Mouse (Mus musculus): Measurements from ENCODE around the gene Lrrk1. TPM values are rescaled to one million over a fixed set of nuclear protein-coding genes. Genes with fewer than 3 reads are reported as not detected.

Gene Lrrk1
- polyA plus RNA-seq, 1 experiment from 2014 or later, result 6.7 TPM

DNA sequence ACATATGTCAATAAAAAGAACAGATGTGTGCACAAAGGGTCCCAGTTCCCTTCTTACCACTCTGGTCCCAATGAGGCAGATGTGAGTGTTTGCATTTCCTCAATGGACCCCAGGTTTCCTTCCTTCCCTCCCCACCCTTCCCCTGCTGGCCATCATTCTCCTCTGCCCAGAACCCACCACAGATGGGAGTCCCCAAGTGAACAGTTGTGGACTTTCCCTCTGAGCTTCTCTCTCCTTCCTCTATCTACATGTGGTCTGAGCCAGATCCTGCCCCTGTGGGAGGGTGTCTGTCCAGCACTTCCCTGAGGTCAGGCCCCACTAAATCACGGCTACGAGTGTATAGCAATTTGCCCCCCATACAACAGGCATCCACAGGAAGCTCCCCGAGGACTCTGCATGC, 33.2 kb downstream of the Lrrk1 start:
- H3K9me3 ChIP-seq (replicated peaks; ENCODE audit: control insufficient read depth, low read length), result no peaks in the 10 kb centered on the region
- H3K4me1 ChIP-seq (ENCODE audit: control insufficient read depth, low read depth, low read length), result no peaks in the 10 kb centered on the region; the same call in 1 of the 2 replicates
- no peaks in the 10 kb centered on the region for H3K36me3 ChIP-seq (ENCODE audit: control insufficient read depth, insufficient read depth)
- H3K27me3 ChIP-seq (ENCODE audit: control insufficient read depth, insufficient read depth, low read depth, low read length), result no peaks in the 10 kb centered on the region
- no peak overlapping the region for H3K27ac ChIP-seq (ENCODE audit: low read length)
- no peak overlapping the region for H3K9ac ChIP-seq (ENCODE audit: low read depth, low read length)
- WGBS (ENCODE audit: insufficient replicate concordance), result 51% methylated on average over 3 of the region's 3 CpGs
- no peak for ATAC-seq (ENCODE audit: low read depth)
- no peak overlapping the region for H3K4me2 ChIP-seq (ENCODE audit: low read depth, low read length)
- no peak overlapping the region for H3K4me3 ChIP-seq (ENCODE audit: low read depth, low read length)

GRCm38 (mm10) chr7:66351074-66351473, 37.1 kb downstream of the Lrrk1 start:
- Histone ChIP-seq H3K36me3 (ENCODE audit: control insufficient read depth, insufficient read depth) (no peaks in the 10 kb centered on the region), H3K4me3 (ENCODE audit: low read depth, low read length) (no peak overlapping the region), H3K27me3 (ENCODE audit: control insufficient read depth, insufficient read depth, low read depth, low read length) (no peaks in the 10 kb centered on the region), H3K9me3 (replicated peaks; ENCODE audit: control insufficient read depth, low read length) (no peaks in the 10 kb centered on the region), H3K4me1 (ENCODE audit: control insufficient read depth, low read depth, low read length) (peaks cover 3% of the 10 kb centered on the region), H3K4me2 (ENCODE audit: low read depth, low read length) (no peak overlapping the region), H3K27ac (ENCODE audit: low read length) (no peak overlapping the region), H3K9ac (ENCODE audit: low read depth, low read length) (no peak overlapping the region)
- ATAC-seq (ENCODE audit: low read depth), result no peak
- 62% methylated on average over 4 of the region's 4 CpGs for WGBS (ENCODE audit: insufficient replicate concordance)

GRCm38 (mm10) chr7:66349670-66350069, 38.5 kb downstream of the Lrrk1 start:
- Histone ChIP-seq H3K4me3 (ENCODE audit: low read depth, low read length) (no peak overlapping the region), H3K4me2 (ENCODE audit: low read depth, low read length) (no peak overlapping the region), H3K36me3 (ENCODE audit: control insufficient read depth, insufficient read depth) (no peaks in the 10 kb centered on the region), H3K27ac (ENCODE audit: low read length) (no peak overlapping the region), H3K27me3 (ENCODE audit: control insufficient read depth, insufficient read depth, low read depth, low read length) (no peaks in the 10 kb centered on the region), H3K9me3 (replicated peaks; ENCODE audit: control insufficient read depth, low read length) (no peaks in the 10 kb centered on the region), H3K9ac (ENCODE audit: low read depth, low read length) (no peak overlapping the region), H3K4me1 (ENCODE audit: control insufficient read depth, low read depth, low read length) (peaks cover 3% of the 10 kb centered on the region)
- no peak for ATAC-seq (ENCODE audit: low read depth)
- WGBS (ENCODE audit: insufficient replicate concordance), result 58% methylated on average over 11 of the region's 11 CpGs

DNA sequence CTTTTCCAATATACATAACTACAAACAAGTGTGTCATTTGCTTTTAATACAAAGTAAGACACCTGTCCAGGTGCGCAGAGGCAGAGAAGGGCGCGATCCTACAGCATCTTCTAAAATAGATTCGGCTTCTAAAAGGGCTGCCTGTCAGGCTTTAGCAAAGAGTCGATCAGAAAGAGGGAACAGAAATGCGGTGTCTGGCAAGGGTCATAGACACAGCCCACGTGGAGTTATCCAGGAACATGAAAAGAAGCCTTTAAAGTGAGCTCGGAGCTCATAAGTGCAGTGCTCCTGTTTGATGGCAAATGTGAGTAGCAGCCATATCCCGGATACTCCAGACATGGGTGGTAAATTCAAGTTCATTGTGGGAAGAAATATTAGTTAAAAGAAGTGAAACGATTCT, 39.6 kb downstream of the Lrrk1 start:
- Histone ChIP-seq H3K27ac (ENCODE audit: low read length) (no peak overlapping the region), H3K27me3 (ENCODE audit: control insufficient read depth, insufficient read depth, low read depth, low read length) (no peaks in the 10 kb centered on the region), H3K36me3 (ENCODE audit: control insufficient read depth, insufficient read depth) (no peaks in the 10 kb centered on the region), H3K4me3 (ENCODE audit: low read depth, low read length) (no peak overlapping the region), H3K4me1 (ENCODE audit: control insufficient read depth, low read depth, low read length) (peaks cover 3% of the 10 kb centered on the region), H3K9me3 (replicated peaks; ENCODE audit: control insufficient read depth, low read length) (no peaks in the 10 kb centered on the region), H3K9ac (ENCODE audit: low read depth, low read length) (no peak overlapping the region), H3K4me2 (ENCODE audit: low read depth, low read length) (no peak overlapping the region)
- no peak for ATAC-seq (ENCODE audit: low read depth)
- WGBS (ENCODE audit: insufficient replicate concordance), result 73% methylated on average over 10 of the region's 10 CpGs

GRCm38 (mm10) chr7:66346959-66347663, 41.0 kb downstream of the Lrrk1 start:
- WGBS (ENCODE audit: insufficient replicate concordance), result 54% methylated on average over 9 of the region's 9 CpGs
- peaks cover 3% of the 10 kb centered on the region for H3K4me1 ChIP-seq (ENCODE audit: control insufficient read depth, low read depth, low read length)
- no peak overlapping the region for H3K9ac ChIP-seq (ENCODE audit: low read depth, low read length)
- no peaks in the 10 kb centered on the region for H3K9me3 ChIP-seq (replicated peaks; ENCODE audit: control insufficient read depth, low read length)
- no peaks in the 10 kb centered on the region for H3K27me3 ChIP-seq (ENCODE audit: control insufficient read depth, insufficient read depth, low read depth, low read length)
- H3K4me3 ChIP-seq (ENCODE audit: low read depth, low read length), result no peak overlapping the region
- no peaks in the 10 kb centered on the region for H3K36me3 ChIP-seq (ENCODE audit: control insufficient read depth, insufficient read depth)
- no peak overlapping the region; the same call in 1 of the 2 replicates for H3K27ac ChIP-seq (ENCODE audit: low read length)
- peak; percentile 60 for ATAC-seq (ENCODE audit: low read depth)
- H3K4me2 ChIP-seq (ENCODE audit: low read depth, low read length), result no peak overlapping the region

DNA sequence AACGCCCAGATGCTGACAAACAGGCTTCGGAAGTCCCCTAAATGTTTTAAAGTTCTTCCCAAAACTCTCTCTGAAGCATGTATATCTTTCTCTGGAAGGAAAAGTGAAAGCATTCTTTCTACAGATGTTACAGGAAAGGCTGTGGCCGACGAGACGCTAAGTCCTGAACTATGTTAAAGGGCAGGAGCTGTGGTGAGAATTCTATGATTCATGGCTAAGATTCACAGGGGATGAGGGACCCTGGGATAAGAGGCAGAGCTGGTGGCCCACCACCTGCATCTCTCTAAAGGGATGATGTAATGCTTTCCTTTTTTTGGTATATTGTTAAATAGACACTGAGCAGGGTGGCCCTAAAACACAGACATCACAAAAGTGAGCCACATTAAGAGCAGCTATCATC, 44.8 kb downstream of the Lrrk1 start:
- H3K9me3 ChIP-seq (replicated peaks; ENCODE audit: control insufficient read depth, low read length), result no peaks in the 10 kb centered on the region
- peaks cover 3% of the 10 kb centered on the region for H3K4me1 ChIP-seq (ENCODE audit: control insufficient read depth, low read depth, low read length)
- H3K27me3 ChIP-seq (ENCODE audit: control insufficient read depth, insufficient read depth, low read depth, low read length), result no peaks in the 10 kb centered on the region
- no peaks in the 10 kb centered on the region; the same call in 1 of the 2 replicates for H3K36me3 ChIP-seq (ENCODE audit: control insufficient read depth, insufficient read depth)
- ATAC-seq (ENCODE audit: low read depth), result no peak
- no peak overlapping the region for H3K4me2 ChIP-seq (ENCODE audit: low read depth, low read length)
- no peak overlapping the region for H3K9ac ChIP-seq (ENCODE audit: low read depth, low read length)
- 69% methylated on average over 5 of the region's 5 CpGs for WGBS (ENCODE audit: insufficient replicate concordance)
- no peak overlapping the region for H3K27ac ChIP-seq (ENCODE audit: low read length)
- no peak overlapping the region for H3K4me3 ChIP-seq (ENCODE audit: low read depth, low read length)

GRCm38 (mm10) chr7:66342831-66343230, 45.3 kb downstream of the Lrrk1 start:
- Histone ChIP-seq H3K27me3 (ENCODE audit: control insufficient read depth, insufficient read depth, low read depth, low read length) (no peaks in the 10 kb centered on the region), H3K27ac (ENCODE audit: low read length) (no peak overlapping the region), H3K4me2 (ENCODE audit: low read depth, low read length) (no peak overlapping the region), H3K36me3 (ENCODE audit: control insufficient read depth, insufficient read depth) (no peaks in the 10 kb centered on the region; the same call in 1 of the 2 replicates), H3K4me3 (ENCODE audit: low read depth, low read length) (no peak overlapping the region), H3K9ac (ENCODE audit: low read depth, low read length) (no peak overlapping the region), H3K9me3 (replicated peaks; ENCODE audit: control insufficient read depth, low read length) (no peaks in the 10 kb centered on the region), H3K4me1 (ENCODE audit: control insufficient read depth, low read depth, low read length) (peaks cover 3% of the 10 kb centered on the region)
- WGBS (ENCODE audit: insufficient replicate concordance), result 67% methylated on average over 6 of the region's 6 CpGs
- ATAC-seq (ENCODE audit: low read depth), result 0 out of 2 replicates have a peak, but pooled peaks have one; percentile 9

- H3K9ac ChIP-seq (ENCODE audit: low read depth, low read length), result no peak overlapping the region
- no peaks in the 10 kb centered on the region for H3K9me3 ChIP-seq (replicated peaks; ENCODE audit: control insufficient read depth, low read length)
- H3K27me3 ChIP-seq (ENCODE audit: control insufficient read depth, insufficient read depth, low read depth, low read length), result no peaks in the 10 kb centered on the region
- H3K36me3 ChIP-seq (ENCODE audit: control insufficient read depth, insufficient read depth), result no peaks in the 10 kb centered on the region; the same call in 1 of the 2 replicates
- peaks cover 3% of the 10 kb centered on the region for H3K4me1 ChIP-seq (ENCODE audit: control insufficient read depth, low read depth, low read length)
- H3K4me3 ChIP-seq (ENCODE audit: low read depth, low read length), result no peak overlapping the region
- H3K27ac ChIP-seq (ENCODE audit: low read length), result no peak overlapping the region
- WGBS (ENCODE audit: insufficient replicate concordance), result 34% methylated on average over 4 of the region's 4 CpGs
- H3K4me2 ChIP-seq (ENCODE audit: low read depth, low read length), result no peak overlapping the region
- no peak for ATAC-seq (ENCODE audit: low read depth)
Measured at GRCm38 (mm10) chr7:66342323-66342722, 45.8 kb downstream of the Lrrk1 start.

DNA sequence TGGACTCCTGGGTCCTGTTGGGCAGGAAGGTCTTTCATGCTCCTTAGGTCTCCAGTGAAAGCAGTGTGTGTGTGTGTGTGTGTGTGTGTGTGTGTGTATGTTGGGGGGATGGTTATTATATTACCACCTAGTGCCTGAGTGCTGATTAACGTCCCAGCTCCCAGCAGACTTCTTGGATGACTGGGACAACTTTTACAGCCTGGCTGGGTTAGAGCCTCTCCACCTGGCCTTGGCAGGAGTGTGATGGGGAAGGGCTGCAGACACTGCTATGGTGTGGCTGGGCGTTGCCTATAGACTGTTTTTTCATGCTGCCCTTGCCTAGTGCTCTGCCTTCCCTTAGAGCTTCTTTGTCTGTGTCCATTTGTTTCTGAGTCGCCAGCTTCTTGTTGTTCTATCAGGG, 48.1 kb downstream of the Lrrk1 start:
- ATAC-seq (ENCODE audit: low read depth), result no peak
- H3K4me2 ChIP-seq (ENCODE audit: low read depth, low read length), result no peak overlapping the region
- H3K36me3 ChIP-seq (ENCODE audit: control insufficient read depth, insufficient read depth), result no peaks in the 10 kb centered on the region; the same call in 1 of the 2 replicates
- no peak overlapping the region for H3K9ac ChIP-seq (ENCODE audit: low read depth, low read length)
- WGBS (ENCODE audit: insufficient replicate concordance), result 38% methylated on average over 3 of the region's 3 CpGs
- 0 out of 2 replicates have a peak overlapping the region, but pooled peaks have one; percentile 3 for H3K27ac ChIP-seq (ENCODE audit: low read length)
- no peaks in the 10 kb centered on the region for H3K27me3 ChIP-seq (ENCODE audit: control insufficient read depth, insufficient read depth, low read depth, low read length)
- no peak overlapping the region for H3K4me3 ChIP-seq (ENCODE audit: low read depth, low read length)
- no peaks in the 10 kb centered on the region; the same call in 1 of the 2 replicates for H3K4me1 ChIP-seq (ENCODE audit: control insufficient read depth, low read depth, low read length)
- no peaks in the 10 kb centered on the region for H3K9me3 ChIP-seq (replicated peaks; ENCODE audit: control insufficient read depth, low read length)

Data from liver, embryonic 16.5 days (tissue).